Mouse (Mus musculus) gastrocnemius, postnatal 10 days (tissue): ENCODE measurements around the gene B2m. TPM values are rescaled to one million over a fixed set of nuclear protein-coding genes. Genes with fewer than 3 reads are reported as not detected.
"Not testable (repeated sequence)": the region's sequence is repeated elsewhere in the genome, so short reads cannot be mapped to it uniquely, and the experiment has no call there.

Experiments
- DNase-seq: peaks from one replicate; pipeline ENCODE4 v3.0.0; 2021; ENCODE audit warnings: mixed read lengths
- long read RNA-seq, 2 experiments: library from polyadenylated mRNA; stranded (forward); transcript quantifications; one replicate each; pipeline ENCODE4 v2.0.0; 2021
- total RNA-seq, 2 experiments: library from RNA; stranded (reverse); gene quantifications; 2 replicates each; pipeline ENCODE4 v1.2.3; 2021

The B2m gene
- total RNA-seq: 100 to 1,000 TPM; 109 to 137 TPM
- long read RNA-seq, experiment 1, transcript B2m-201 (4 exons, 860 nt): major isoform, 37 of 39 reads
- long read RNA-seq, experiment 1, partial matches to known transcripts: 1 of 39 reads
- long read RNA-seq, experiment 1, other reads (novel, unspliced or antisense): 1 of 39 reads
- long read RNA-seq, experiment 2, transcript B2m-201 (4 exons, 860 nt): major isoform, 37 of 37 reads
- long read RNA-seq, experiment 2, partial matches to known transcripts: 0 of 37 reads
- long read RNA-seq, experiment 2, other reads (novel, unspliced or antisense): 0 of 37 reads

- peak; percentile 92 for DNase-seq
Observed at GRCm38 (mm10) chr2:122147508-122148241, at the start of gene B2m. B2m (plus strand) TSS chr2:122147686.

- DNase-seq: not testable (repeated sequence)
Observed at GRCm38 (mm10) chr2:122097686-122098085, 49.8 kb upstream of the B2m start.

GRCm38 (mm10) chr2:122102070-122102469 is 45.4 kb upstream of the B2m start:
- DNase-seq: peak; percentile 23

- DNase-seq: no peak
Observed at GRCm38 (mm10) chr2:122108101-122108500, 39.4 kb upstream of the B2m start.

GRCm38 (mm10) chr2:122109714-122110113 is 37.8 kb upstream of the B2m start:
- no peak for DNase-seq

- no peak for DNase-seq
Observed at GRCm38 (mm10) chr2:122116888-122117287, 30.6 kb upstream of the B2m start.

GRCm38 (mm10) chr2:122117961-122118958 is 29.2 kb upstream of the B2m start, which contains the start of gene Spg11:
Spg11 (minus strand) TSS chr2:122118386.
- DNase-seq: peak; percentile 97

- DNase-seq: no peak
Observed at GRCm38 (mm10) chr2:122125680-122126572, 21.6 kb upstream of the B2m start.

GRCm38 (mm10) chr2:122126765-122127347 is 20.6 kb upstream of the B2m start:
- DNase-seq: no peak

- DNase-seq: no peak
Observed at GRCm38 (mm10) chr2:122127635-122128034, 19.9 kb upstream of the B2m start.

GRCm38 (mm10) chr2:122132078-122132477 is 15.4 kb upstream of the B2m start:
- DNase-seq: no peak

- DNase-seq: no peak
Observed at GRCm38 (mm10) chr2:122132618-122133017, 14.9 kb upstream of the B2m start.

GRCm38 (mm10) chr2:122137839-122138465 is 9.5 kb upstream of the B2m start:
- DNase-seq: no peak

GRCm38 (mm10) chr2:122140815-122141214 is 6.7 kb upstream of the B2m start:
- DNase-seq: no peak

- no peak for DNase-seq
Observed at GRCm38 (mm10) chr2:122141332-122141967, 6.0 kb upstream of the B2m start.

GRCm38 (mm10) chr2:122143111-122143510 is 4.4 kb upstream of the B2m start:
- DNase-seq: no peak

GRCm38 (mm10) chr2:122145756-122146155 is 1.7 kb upstream of the B2m start:
- no peak for DNase-seq

- DNase-seq: no peak
Observed at GRCm38 (mm10) chr2:122146687-122147086, 799 bp upstream of the B2m start.

GRCm38 (mm10) chr2:122148242-122148917 is 894 bp downstream of the B2m start:
- DNase-seq: peak; percentile 61
